Mouse (Mus musculus) ES-Bruce4 (cell line): ENCODE results near the gene Cad. TPM values are rescaled to one million over a fixed set of nuclear protein-coding genes. Genes with fewer than 3 reads are reported as not detected.
A peak's percentile ranks its signal among the peaks of the same experiment; 100 is the strongest.

ENCODE experiments used
- H3K27ac ChIP-seq: 2 replicates; pipeline ENCODE4 v1.5.1; 2012; ENCODE audit warnings: low read length, inconsistent platforms; ENCODE audit not compliant: insufficient read depth
- H3K27me3 ChIP-seq: 2 replicates; pipeline ENCODE4 v1.6.1; 2012; ENCODE audit warnings: mild to moderate bottlenecking, low read length, inconsistent platforms; ENCODE audit not compliant: control insufficient read depth, poor library complexity, insufficient read depth, severe bottlenecking
- H3K36me3 ChIP-seq: 2 replicates; pipeline ENCODE4 v1.6.1; 2012; ENCODE audit warnings: inconsistent platforms, mild to moderate bottlenecking, low read length, moderate library complexity; ENCODE audit not compliant: control insufficient read depth, poor library complexity, insufficient read depth, severe bottlenecking
- H3K4me1 ChIP-seq: one replicate; pipeline ENCODE4 v1.8.1; 2011; ENCODE audit warnings: low read length; ENCODE audit not compliant: control insufficient read depth, insufficient read depth
- H3K4me3 ChIP-seq: 2 replicates; pipeline ENCODE4 v1.5.1; 2011; ENCODE audit warnings: low read depth, mild to moderate bottlenecking, low read length
- H3K9ac ChIP-seq: 2 replicates; pipeline ENCODE4 v1.6.1; 2012; ENCODE audit warnings: low read depth, mild to moderate bottlenecking, inconsistent platforms; ENCODE audit not compliant: poor library complexity, severe bottlenecking
- H3K9me3 ChIP-seq: replicated peaks from 2 replicates; pipeline ENCODE4 v1.6.1; 2012; ENCODE audit warnings: mild to moderate bottlenecking, low read length, inconsistent platforms; ENCODE audit not compliant: control insufficient read depth, poor library complexity, insufficient read depth, severe bottlenecking
- CTCF ChIP-seq: IDR thresholded peaks from one replicate; pipeline ENCODE4 v1.8.1; 2011; ENCODE audit warnings: low read depth, low read length
- EP300 ChIP-seq: IDR thresholded peaks from 2 replicates; pipeline ENCODE4 v1.6.1; 2011; ENCODE audit warnings: low read depth, low read length; ENCODE audit not compliant: insufficient read depth
- POLR2A ChIP-seq: IDR thresholded peaks from one replicate; pipeline ENCODE4 v1.8.1; 2011; ENCODE audit warnings: low read length; ENCODE audit not compliant: insufficient read depth
- polyA plus RNA-seq: library from polyadenylated mRNA; stranded (reverse); fragments of >200 nt; gene quantifications from 2 replicates; pipeline ENCODE4 v1.2.4, GENCODE M21; 2011; ENCODE audit warnings: low read depth; ENCODE audit not compliant: missing spikeins, insufficient read depth, insufficient read length

Cad gene
- polyA plus RNA-seq, 1 experiment, result 147 TPM

GRCm38 (mm10) chr5:31094799-31095691 lies 40.5 kb downstream of the Cad start:
- Histone ChIP-seq H3K36me3 (no peaks in the 10 kb centered on the region), H3K9ac (peak overlapping the region; percentile 2; the same call in 1 of the 2 replicates), H3K27ac (no peak overlapping the region), H3K9me3 (no peaks in the 10 kb centered on the region), H3K27me3 (peaks cover 10% of the 10 kb centered on the region), H3K4me1 (no peaks in the 10 kb centered on the region), H3K4me3 (peak overlapping the region; percentile 26)
- TF ChIP-seq POLR2A (no peak), EP300 (no peak), CTCF (no peak)

GRCm38 (mm10) chr5:31095711-31096480 lies 41.3 kb downstream of the Cad start:
- no peak for TF ChIP-seq CTCF
- Histone ChIP-seq H3K9me3 (no peaks in the 10 kb centered on the region), H3K36me3 (no peaks in the 10 kb centered on the region), H3K4me1 (no peaks in the 10 kb centered on the region), H3K27me3 (peaks cover 10% of the 10 kb centered on the region), H3K9ac (no peak overlapping the region), H3K4me3 (peak overlapping the region; percentile 26), H3K27ac (no peak overlapping the region)

GRCm38 (mm10) chr5:31105814-31106335 lies 51.3 kb downstream of the Cad start, which contains the start of gene Dnajc5g:
Gene Dnajc5g, plus strand, starts transcription at chr5:31106285.
- no peak for TF ChIP-seq EP300
- TF ChIP-seq CTCF, result no peak
- TF ChIP-seq POLR2A, result no peak

GRCm38 (mm10) chr5:31108000-31108490 lies 53.5 kb downstream of the Cad start, which contains the start of gene Slc30a3:
Gene Slc30a3, minus strand, starts transcription at chr5:31108237.
- Histone ChIP-seq H3K4me1 (no peaks in the 10 kb centered on the region), H3K27me3 (no peaks in the 10 kb centered on the region), H3K9ac (no peak within 1 kb of the TSS), H3K4me3 (no peak within 1 kb of the TSS), H3K9me3 (no peaks in the 10 kb centered on the region), H3K36me3 (no peaks in the 10 kb centered on the region), H3K27ac (no peak within 1 kb of the TSS)
- TF ChIP-seq POLR2A, result no peak
- TF ChIP-seq CTCF, result no peak
- no peak for TF ChIP-seq EP300

More at GRCm38 (mm10) chr5:31105814-31106335, 51.3 kb downstream of the Cad start, which contains the start of gene Dnajc5g:
- H3K4me3 ChIP-seq, result no peak within 1 kb of the TSS
- H3K27me3 ChIP-seq, result no peaks in the 10 kb centered on the region
- H3K9me3 ChIP-seq, result no peaks in the 10 kb centered on the region
- H3K36me3 ChIP-seq, result no peaks in the 10 kb centered on the region
- no peak within 1 kb of the TSS for H3K9ac ChIP-seq
- H3K27ac ChIP-seq, result no peak within 1 kb of the TSS
- H3K4me1 ChIP-seq, result no peaks in the 10 kb centered on the region

- Histone ChIP-seq H3K9ac (no peak overlapping the region), H3K4me1 (no peaks in the 10 kb centered on the region), H3K36me3 (no peaks in the 10 kb centered on the region), H3K27me3 (no peaks in the 10 kb centered on the region), H3K9me3 (peaks cover 5% of the 10 kb centered on the region), H3K4me3 (no peak overlapping the region), H3K27ac (no peak overlapping the region)
- TF ChIP-seq CTCF (no peak), EP300 (no peak), POLR2A (no peak)
Measured at GRCm38 (mm10) chr5:31110781-31111180, 56.2 kb downstream of the Cad start.
